Mouse (Mus musculus) E14TG2a.4 (cell line): ENCODE data around the gene Vps33b.
A peak's percentile ranks its signal among the peaks of the same experiment; 100 is the strongest.

Experiments
- H3K27me3 ChIP-seq: 2 replicates; pipeline ENCODE4 v1.6.1; 2014; ENCODE audit warnings: low read length, control low read depth; ENCODE audit not compliant: insufficient read depth
- H3K36me3 ChIP-seq: 2 replicates; pipeline ENCODE4 v1.6.1; 2014; ENCODE audit warnings: low read length, control low read depth; ENCODE audit not compliant: insufficient read depth
- H3K4me1 ChIP-seq: replicated peaks from 2 replicates; pipeline ENCODE4 v1.6.1; 2014; ENCODE audit warnings: low read depth, low read length, control low read depth
- H3K4me3 ChIP-seq: replicated peaks from 2 replicates; pipeline ENCODE4 v1.5.1; 2014; ENCODE audit warnings: mild to moderate bottlenecking, low read length
- H3K9me3 ChIP-seq: 2 replicates; pipeline ENCODE4 v1.6.1; 2014; ENCODE audit warnings: low read length, control low read depth
- CTCF ChIP-seq: conservative IDR thresholded peaks from 2 replicates; pipeline ENCODE4 v1.5.1; 2014; ENCODE audit warnings: low read length
- NANOG ChIP-seq: IDR thresholded peaks from 2 replicates; pipeline ENCODE4 v1.6.1; 2014; ENCODE audit warnings: borderline replicate concordance, low read length, mixed read lengths
- POU5F1 ChIP-seq: IDR thresholded peaks from 2 replicates; pipeline ENCODE4 v1.6.1; 2014; ENCODE audit warnings: low read length, borderline replicate concordance

Gene Vps33b

DNA sequence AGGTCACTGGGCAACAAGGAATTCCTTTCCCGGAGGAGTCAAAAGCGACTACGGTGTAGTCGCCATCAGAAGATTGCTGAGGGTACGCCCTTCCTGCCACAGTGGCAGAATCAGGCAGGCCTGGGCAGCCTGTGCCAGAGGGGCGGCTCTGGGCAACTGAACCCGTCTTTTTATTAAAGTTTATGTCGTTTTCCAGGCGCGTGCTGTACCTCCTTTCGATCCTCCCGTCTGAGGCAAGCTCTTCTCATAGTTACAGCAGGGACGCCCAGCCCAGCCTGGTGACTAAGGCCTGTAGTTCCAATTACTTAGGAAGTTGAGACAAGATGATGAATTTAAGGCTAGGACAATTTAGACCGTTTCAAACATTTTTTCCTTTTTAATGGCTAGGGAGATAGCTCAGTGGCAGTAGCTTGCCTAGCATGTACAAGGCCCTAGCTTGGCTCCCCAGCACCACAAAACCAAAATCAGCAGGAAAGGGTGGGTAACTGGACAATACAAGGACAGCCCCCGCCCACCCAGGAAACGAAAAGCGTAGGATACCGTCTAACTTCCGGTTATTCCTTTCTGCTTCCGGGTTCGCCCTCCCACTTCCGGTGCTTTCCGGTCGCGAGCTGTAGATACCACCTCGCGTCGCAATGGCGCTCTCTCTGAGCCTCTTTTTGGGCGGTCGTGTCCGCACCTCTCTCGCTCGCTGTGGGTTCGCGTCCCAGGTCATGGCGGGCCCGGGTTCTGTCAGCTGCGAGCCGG lies 8.7 kb upstream of the Vps33b start, which contains the start of gene Ngrn:
Gene Ngrn, plus strand, starts transcription at position 591 of the 747 bp plus-strand sequence.
- H3K36me3 ChIP-seq = peaks cover 29% of the 10 kb centered on the region
- H3K9me3 ChIP-seq = no peaks in the 10 kb centered on the region
- peak within 1 kb of the TSS; percentile 94 for H3K4me3 ChIP-seq
- TF ChIP-seq NANOG (no peak), CTCF (no peak), POU5F1 (no peak)
- H3K4me1 ChIP-seq = peaks cover 67% of the 10 kb centered on the region
- no peaks in the 10 kb centered on the region for H3K27me3 ChIP-seq

DNA sequence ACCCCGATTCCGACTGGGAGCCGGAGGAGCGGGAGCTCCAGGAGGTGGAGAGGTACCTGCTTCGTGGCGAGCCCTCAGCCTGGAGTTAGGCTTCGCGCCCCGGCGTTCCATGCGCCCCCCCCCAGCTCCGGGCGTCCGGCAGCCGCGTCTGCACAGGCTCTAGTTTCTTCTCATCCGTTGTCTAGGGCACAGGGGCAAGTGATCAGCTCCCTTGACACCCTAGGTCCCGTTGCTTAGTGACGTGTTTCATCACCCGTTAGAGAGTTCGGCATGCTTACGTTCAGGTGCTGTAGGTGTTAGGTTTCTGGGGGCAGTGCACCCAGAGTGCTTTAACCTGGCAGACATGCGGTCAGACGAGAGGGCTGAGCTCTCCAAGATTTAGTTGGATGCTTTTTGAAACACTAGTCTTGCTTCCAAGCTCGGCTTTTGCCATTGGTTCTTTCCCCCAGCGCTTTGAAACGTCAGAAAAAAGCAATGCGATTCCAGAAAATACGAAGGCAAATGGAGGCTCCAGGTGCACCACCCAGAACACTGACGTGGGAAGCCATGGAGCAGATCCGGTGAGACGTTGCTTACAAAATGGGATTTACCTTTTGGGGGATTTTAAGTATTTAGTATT lies 8.0 kb upstream of the Vps33b start:
- no peaks in the 10 kb centered on the region for H3K9me3 ChIP-seq
- no peaks in the 10 kb centered on the region for H3K27me3 ChIP-seq
- no peak for TF ChIP-seq NANOG
- no peak for TF ChIP-seq CTCF
- no peak for TF ChIP-seq POU5F1
- peak overlapping the region; percentile 94 for H3K4me3 ChIP-seq
- H3K4me1 ChIP-seq = peaks cover 63% of the 10 kb centered on the region
- peaks cover 36% of the 10 kb centered on the region for H3K36me3 ChIP-seq

DNA sequence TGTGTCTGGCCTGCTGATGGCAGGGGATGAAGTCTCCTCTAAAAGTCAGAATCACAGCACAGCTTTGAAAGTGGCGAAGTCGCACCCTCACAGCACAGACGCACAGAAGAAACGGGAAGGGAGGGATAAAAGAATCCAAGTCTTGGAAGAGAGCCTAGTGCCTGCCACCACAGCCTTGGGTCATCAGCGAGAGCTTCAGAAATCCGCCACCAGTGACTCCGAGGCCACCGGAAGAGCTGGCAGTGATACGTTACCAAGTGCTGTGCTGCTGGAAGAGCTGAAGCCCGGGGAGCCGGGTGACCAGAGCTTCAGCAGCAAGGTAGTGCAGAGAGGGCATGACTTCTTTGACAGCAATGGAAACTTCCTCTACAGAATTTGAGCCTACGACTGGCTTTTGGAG lies 4.8 kb upstream of the Vps33b start:
- H3K4me1 ChIP-seq = peaks cover 52% of the 10 kb centered on the region
- TF ChIP-seq NANOG = no peak
- TF ChIP-seq CTCF = no peak
- TF ChIP-seq POU5F1 = no peak
- H3K4me3 ChIP-seq = no peak overlapping the region
- H3K9me3 ChIP-seq = no peaks in the 10 kb centered on the region
- H3K36me3 ChIP-seq = peaks cover 50% of the 10 kb centered on the region
- no peaks in the 10 kb centered on the region for H3K27me3 ChIP-seq

DNA sequence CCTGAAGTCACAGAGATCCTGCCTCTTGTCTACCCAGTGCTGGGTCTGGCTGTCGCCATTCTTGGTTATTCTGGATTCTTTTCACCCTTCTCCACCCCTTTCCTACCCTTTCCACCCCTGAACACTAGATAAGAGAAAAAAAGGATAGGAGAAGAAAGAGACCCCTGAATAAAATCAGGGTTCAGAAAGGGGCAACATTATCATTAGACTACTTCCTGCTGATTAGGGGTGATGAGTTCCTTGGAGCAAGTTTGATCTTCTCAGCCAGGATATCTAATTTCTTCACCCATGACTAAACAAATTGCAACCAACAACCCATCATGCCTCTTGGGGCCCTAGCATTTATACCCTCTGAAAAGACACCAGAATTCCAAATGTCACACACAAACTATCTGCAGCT lies 1.7 kb upstream of the Vps33b start:
- H3K4me3 ChIP-seq = no peak overlapping the region
- peaks cover 43% of the 10 kb centered on the region for H3K4me1 ChIP-seq
- no peaks in the 10 kb centered on the region for H3K27me3 ChIP-seq
- H3K9me3 ChIP-seq = no peaks in the 10 kb centered on the region
- no peak for TF ChIP-seq NANOG
- no peak for TF ChIP-seq POU5F1
- TF ChIP-seq CTCF = no peak
- peaks cover 67% of the 10 kb centered on the region for H3K36me3 ChIP-seq

DNA sequence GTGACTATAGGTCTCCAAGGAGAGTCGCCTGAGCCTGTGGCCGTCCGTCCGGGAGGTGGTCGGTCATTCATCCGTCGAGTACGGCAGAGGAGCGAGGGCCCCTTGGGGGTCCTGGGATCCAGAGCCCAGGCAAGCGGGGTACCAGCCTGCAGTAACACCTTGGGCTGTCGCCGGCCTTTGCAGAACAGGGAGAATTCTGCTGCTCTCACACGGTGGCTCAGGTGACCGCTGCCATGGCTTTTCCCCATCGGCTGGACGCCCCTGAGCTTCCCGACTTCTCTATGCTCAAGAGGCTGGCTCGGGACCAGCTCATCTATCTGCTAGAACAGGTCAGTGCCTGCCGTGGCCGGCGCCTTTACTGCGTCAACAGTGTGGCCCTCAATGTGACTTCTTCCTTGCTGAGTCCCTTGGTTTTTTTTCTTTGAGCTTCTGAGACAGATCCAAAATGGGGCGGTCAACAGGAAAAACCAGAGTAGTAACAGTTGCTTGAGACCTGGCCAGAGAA lies 354 bp downstream of the Vps33b start:
- Histone ChIP-seq H3K27me3 (no peaks in the 10 kb centered on the region), H3K36me3 (peaks cover 68% of the 10 kb centered on the region), H3K4me3 (peak overlapping the region; percentile 97), H3K4me1 (peaks cover 25% of the 10 kb centered on the region), H3K9me3 (no peaks in the 10 kb centered on the region)
- no peak for TF ChIP-seq POU5F1
- TF ChIP-seq NANOG = no peak
- TF ChIP-seq CTCF = no peak

DNA sequence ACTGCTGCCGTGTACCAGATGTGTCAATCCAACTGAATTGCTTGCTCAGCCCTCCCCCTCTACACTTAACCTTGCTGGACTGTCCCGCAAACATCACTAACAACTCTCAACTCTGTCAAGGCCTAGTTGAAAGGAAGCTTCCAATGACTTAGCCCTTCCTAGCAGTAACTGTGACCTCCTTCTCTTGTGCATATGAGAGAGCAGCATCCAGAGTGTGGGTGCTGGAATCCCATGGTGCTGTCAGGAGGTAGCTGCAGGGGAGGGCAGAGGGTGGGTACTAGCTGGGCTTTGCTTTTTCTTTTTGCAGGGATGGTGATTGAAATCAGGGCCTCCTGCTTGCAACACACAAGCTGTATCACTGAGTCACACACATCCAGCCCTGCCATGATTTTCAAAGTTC lies 4.0 kb downstream of the Vps33b start:
- peaks cover 71% of the 10 kb centered on the region for H3K36me3 ChIP-seq
- no peak for TF ChIP-seq POU5F1
- no peak for TF ChIP-seq NANOG
- no peak for TF ChIP-seq CTCF
- no peak overlapping the region for H3K4me3 ChIP-seq
- peaks cover 20% of the 10 kb centered on the region for H3K4me1 ChIP-seq
- no peaks in the 10 kb centered on the region for H3K27me3 ChIP-seq
- H3K9me3 ChIP-seq = no peaks in the 10 kb centered on the region

DNA sequence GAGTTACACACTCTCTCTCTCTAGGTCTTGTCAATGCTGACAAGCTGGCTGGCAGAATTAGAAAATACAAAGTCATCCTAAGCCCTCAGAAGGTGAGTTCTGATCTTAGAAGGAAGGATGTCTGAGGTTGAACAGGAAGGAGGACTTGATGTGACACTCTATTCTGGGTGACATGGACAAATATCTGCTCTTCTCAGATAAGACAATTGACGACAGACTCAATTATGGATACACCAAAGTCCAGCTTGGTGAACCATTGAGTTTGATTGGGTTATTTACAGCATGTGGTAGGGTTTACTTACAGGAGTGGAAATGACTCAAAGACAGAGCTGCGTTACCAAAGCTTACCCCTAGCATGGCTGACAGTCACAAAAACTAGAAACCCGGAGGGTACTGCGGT lies 6.9 kb downstream of the Vps33b start:
- TF ChIP-seq CTCF = no peak
- TF ChIP-seq NANOG = no peak
- no peak for TF ChIP-seq POU5F1
- Histone ChIP-seq H3K4me3 (no peak overlapping the region), H3K36me3 (peaks cover 98% of the 10 kb centered on the region), H3K9me3 (no peaks in the 10 kb centered on the region), H3K4me1 (no peaks in the 10 kb centered on the region), H3K27me3 (no peaks in the 10 kb centered on the region)

DNA sequence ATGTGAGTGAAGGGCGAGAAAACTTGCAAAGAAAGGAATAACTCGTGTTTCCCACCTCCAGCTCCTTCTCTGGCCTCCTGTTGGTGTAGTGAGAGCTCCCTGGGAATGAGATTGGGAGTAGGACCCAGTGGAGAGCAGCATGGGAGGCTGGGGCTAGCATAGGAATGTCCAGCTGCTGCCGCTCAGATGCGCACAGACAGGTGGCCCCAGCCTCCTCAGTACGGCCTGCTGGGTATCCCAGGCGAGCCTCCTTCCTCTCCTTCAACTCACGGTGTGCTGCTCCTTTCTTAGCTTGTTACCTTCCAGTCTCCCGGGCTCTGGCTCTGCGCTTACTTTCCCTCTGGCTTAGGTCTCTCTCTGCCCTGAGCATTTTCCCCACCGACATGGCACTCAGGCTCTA lies 10.6 kb downstream of the Vps33b start:
- no peaks in the 10 kb centered on the region for H3K9me3 ChIP-seq
- no peaks in the 10 kb centered on the region for H3K4me1 ChIP-seq
- no peak overlapping the region for H3K4me3 ChIP-seq
- peaks cover 96% of the 10 kb centered on the region for H3K36me3 ChIP-seq
- H3K27me3 ChIP-seq = no peaks in the 10 kb centered on the region
- no peak for TF ChIP-seq POU5F1
- no peak for TF ChIP-seq NANOG
- no peak for TF ChIP-seq CTCF

DNA sequence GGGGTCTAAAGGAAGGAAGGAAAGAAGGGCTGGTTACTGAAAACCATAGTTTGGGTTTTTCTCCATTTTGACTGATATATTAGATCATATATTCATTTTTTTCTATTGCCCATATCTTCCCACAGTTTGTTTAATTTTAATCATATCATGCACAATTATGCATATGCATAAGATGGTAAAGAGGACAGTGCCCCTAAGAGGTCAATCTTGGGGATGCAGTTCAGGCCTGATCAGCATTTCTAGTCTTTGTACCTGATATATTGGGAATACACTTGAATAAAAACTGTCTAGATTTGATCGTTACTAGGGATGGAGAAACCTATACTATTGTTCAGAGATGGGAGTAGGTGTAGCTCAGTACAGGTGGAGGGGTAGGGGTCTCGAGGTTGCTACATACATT lies 11.5 kb downstream of the Vps33b start:
- Histone ChIP-seq H3K9me3 (no peaks in the 10 kb centered on the region), H3K36me3 (peaks cover 97% of the 10 kb centered on the region), H3K27me3 (no peaks in the 10 kb centered on the region), H3K4me3 (no peak overlapping the region), H3K4me1 (0 out of 2 replicates have a peak, but pooled peaks cover 6% of the 10 kb centered on the region)
- TF ChIP-seq NANOG (no peak), POU5F1 (no peak), CTCF (no peak)
